Mouse (Mus musculus): Measurements from ENCODE around the gene Fbxo24.
A peak's percentile ranks its signal among the peaks of the same experiment; 100 is the strongest.

Fbxo24 gene

GRCm38 (mm10) chr5:137628498-137629305 lies at the start of gene Fbxo24, which contains the start of the genes Lrch4 and Gm20605:
Gene Fbxo24 (minus strand): TSS chr5:137629002.
Gene Lrch4 (plus strand): TSS chr5:137629121.
Gene Gm20605 (plus strand): TSS chr5:137629175.
- peak; percentile 100 for DNase-seq (ENCODE audit: low spot score)

GRCm38 (mm10) chr5:137677859-137678258 lies 49.1 kb upstream of the Fbxo24 start:
- no peak for DNase-seq (ENCODE audit: low spot score)

- DNase-seq (ENCODE audit: low spot score): no peak
Observed at GRCm38 (mm10) chr5:137674786-137675185, 46.0 kb upstream of the Fbxo24 start.

GRCm38 (mm10) chr5:137673015-137673414 lies 44.2 kb upstream of the Fbxo24 start:
- DNase-seq (ENCODE audit: low spot score): no peak

- no peak for DNase-seq (ENCODE audit: low spot score)
Observed at GRCm38 (mm10) chr5:137672361-137672760, 43.6 kb upstream of the Fbxo24 start.

GRCm38 (mm10) chr5:137671443-137672240 lies 42.8 kb upstream of the Fbxo24 start:
- no peak for DNase-seq (ENCODE audit: low spot score)

GRCm38 (mm10) chr5:137670240-137670639 lies 41.4 kb upstream of the Fbxo24 start:
- DNase-seq (ENCODE audit: low spot score): peak; percentile 27

- DNase-seq (ENCODE audit: low spot score): no peak
Observed at GRCm38 (mm10) chr5:137668971-137669370, 40.2 kb upstream of the Fbxo24 start.

GRCm38 (mm10) chr5:137663057-137663456 lies 34.3 kb upstream of the Fbxo24 start:
- DNase-seq (ENCODE audit: low spot score): no peak

- DNase-seq (ENCODE audit: low spot score): no peak
Observed at GRCm38 (mm10) chr5:137660064-137660688, 31.4 kb upstream of the Fbxo24 start.

- peak; percentile 44 for DNase-seq (ENCODE audit: low spot score)
Observed at GRCm38 (mm10) chr5:137656977-137657376, 28.2 kb upstream of the Fbxo24 start.

- peak; percentile 31 for DNase-seq (ENCODE audit: low spot score)
Observed at GRCm38 (mm10) chr5:137654746-137655145, 25.9 kb upstream of the Fbxo24 start.

- no peak for DNase-seq (ENCODE audit: low spot score)
Observed at GRCm38 (mm10) chr5:137653366-137653765, 24.6 kb upstream of the Fbxo24 start.

- peak; percentile 31 for DNase-seq (ENCODE audit: low spot score)
Observed at GRCm38 (mm10) chr5:137652474-137652873, 23.7 kb upstream of the Fbxo24 start.

GRCm38 (mm10) chr5:137649669-137650571 lies 21.1 kb upstream of the Fbxo24 start:
- no peak for DNase-seq (ENCODE audit: low spot score)

GRCm38 (mm10) chr5:137649251-137649650 lies 20.4 kb upstream of the Fbxo24 start:
- DNase-seq (ENCODE audit: low spot score): no peak

GRCm38 (mm10) chr5:137647827-137648601 lies 19.2 kb upstream of the Fbxo24 start:
- DNase-seq (ENCODE audit: low spot score): peak; percentile 39

- no peak for DNase-seq (ENCODE audit: low spot score)
Observed at GRCm38 (mm10) chr5:137645652-137646091, 16.9 kb upstream of the Fbxo24 start, which contains the start of gene Irs3. Gene Irs3 (minus strand): TSS chr5:137645714.

GRCm38 (mm10) chr5:137645091-137645651 lies 16.4 kb upstream of the Fbxo24 start:
- peak; percentile 44 for DNase-seq (ENCODE audit: low spot score)

- no peak for DNase-seq (ENCODE audit: low spot score)
Observed at GRCm38 (mm10) chr5:137644484-137644883, 15.7 kb upstream of the Fbxo24 start.
